Mouse (Mus musculus) CH12.LX (cell line): Measurements from ENCODE around the gene Dnah12. TPM values are rescaled to one million over a fixed set of nuclear protein-coding genes. Genes with fewer than 3 reads are reported as not detected.
A peak's percentile ranks its signal among the peaks of the same experiment; 100 is the strongest.

Experiments
- DNase-seq: peaks from one replicate; pipeline ENCODE4 v3.0.0-alpha.2; 2013; ENCODE audit errors: extremely low read depth
- H3K27ac ChIP-seq: 2 replicates; pipeline ENCODE4 v1.5.1; 2012; ENCODE audit warnings: low read depth, mild to moderate bottlenecking, control low read depth, moderate library complexity; ENCODE audit not compliant: insufficient read depth
- H3K27me3 ChIP-seq: replicated peaks from 2 replicates; pipeline ENCODE3; 2012; ENCODE audit warnings: inconsistent platforms
- H3K36me3 ChIP-seq, 2 experiments: replicated peaks in 1 of 2; 2 replicates each; pipeline versions ENCODE3 to v1.6.1; 2012; ENCODE audit warnings: inconsistent platforms in 1 of 2, low read length in 1 of 2, mild to moderate bottlenecking in 1 of 2, mixed read lengths in 1 of 2, moderate library complexity in 1 of 2; ENCODE audit not compliant: control insufficient read depth in 1 of 2, insufficient read depth in 1 of 2
- H3K4me1 ChIP-seq, 2 experiments: 2 replicates each; pipeline ENCODE4 v1.6.1; 2012; ENCODE audit warnings: inconsistent platforms in 1 of 2, moderate library complexity in 1 of 2; ENCODE audit not compliant: insufficient read depth in 2 of 2, control insufficient read depth in 1 of 2
- H3K4me2 ChIP-seq: 2 replicates; pipeline ENCODE4 v1.6.1; 2012; ENCODE audit warnings: low read depth, mild to moderate bottlenecking, control low read depth; ENCODE audit not compliant: poor library complexity, insufficient read depth, severe bottlenecking
- H3K4me3 ChIP-seq, 3 experiments: fragments of 150-350 bp in 1 of 3; sonication (generic) in 1 of 3; replicated peaks in 1 of 3; 2 replicates each; pipeline versions ENCODE3 to v1.5.1; 2011 to 2012; ENCODE audit warnings: low read depth in 2 of 3, low read length in 2 of 3, mild to moderate bottlenecking in 2 of 3, moderate library complexity in 2 of 3, control low read depth in 1 of 3, improper control_type of control experiment in 1 of 3, inconsistent platforms in 1 of 3, mixed read lengths in 1 of 3; ENCODE audit not compliant: poor library complexity in 1 of 3
- H3K79me2 ChIP-seq: replicated peaks from 2 replicates; pipeline ENCODE4 v1.6.1; 2012; ENCODE audit warnings: mild to moderate bottlenecking, moderate library complexity; ENCODE audit not compliant: control insufficient read depth, poor library complexity, insufficient read depth, severe bottlenecking; ENCODE audit errors: extremely low read depth
- H3K9ac ChIP-seq: 2 replicates; pipeline ENCODE4 v1.6.1; 2012; ENCODE audit warnings: low read depth, mild to moderate bottlenecking, control low read depth, moderate library complexity; ENCODE audit not compliant: insufficient read depth
- H3K9me3 ChIP-seq: replicated peaks from 2 replicates; pipeline ENCODE3; 2012; ENCODE audit warnings: low read length, inconsistent platforms, mixed read lengths
- BHLHE40 ChIP-seq: IDR thresholded peaks from 2 replicates; pipeline ENCODE4 v1.6.1; 2011; ENCODE audit warnings: mild to moderate bottlenecking, low read depth, low read length, improper control_type of control experiment
- EP300 ChIP-seq: IDR thresholded peaks from 2 replicates; pipeline ENCODE4 v1.6.1; 2011; ENCODE audit warnings: low read length, improper control_type of control experiment
- JUND ChIP-seq: conservative IDR thresholded peaks from 2 replicates; pipeline ENCODE4 v1.6.1; 2011; ENCODE audit warnings: low read depth, low read length, improper control_type of control experiment
- MAFK ChIP-seq: IDR thresholded peaks from 2 replicates; pipeline ENCODE4 v1.6.1; 2011; ENCODE audit warnings: low read length, improper control_type of control experiment; ENCODE audit not compliant: insufficient replicate concordance
- MXI1 ChIP-seq: IDR thresholded peaks from 2 replicates; pipeline ENCODE4 v1.6.1; 2011; ENCODE audit warnings: mild to moderate bottlenecking, low read depth, low read length, improper control_type of control experiment
- PAX5 ChIP-seq: IDR thresholded peaks from 2 replicates; pipeline ENCODE4 v1.6.1; 2012; ENCODE audit warnings: low read length, inconsistent platforms, mixed read lengths
- POLR2A ChIP-seq: IDR thresholded peaks from 2 replicates; pipeline ENCODE4 v1.6.1; 2011; ENCODE audit warnings: low read depth, mild to moderate bottlenecking, improper control_type of control experiment, low read length
- POLR2AphosphoS2 ChIP-seq: IDR thresholded peaks from 2 replicates; pipeline ENCODE4 v1.6.1; 2011; ENCODE audit warnings: low read depth, low read length, improper control_type of control experiment
- SIN3A ChIP-seq: IDR thresholded peaks from 2 replicates; pipeline ENCODE4 v1.6.1; 2012; ENCODE audit warnings: low read length, improper control_type of control experiment, inconsistent platforms
- SMC3 ChIP-seq: IDR thresholded peaks from 2 replicates; pipeline ENCODE4 v1.6.1; 2011; ENCODE audit warnings: low read depth, low read length, improper control_type of control experiment
- TBP ChIP-seq: conservative IDR thresholded peaks from 2 replicates; pipeline ENCODE4 v1.6.1; 2011; ENCODE audit warnings: low read depth, low read length, improper control_type of control experiment
- UBTF ChIP-seq: IDR thresholded peaks from 2 replicates; pipeline ENCODE4 v1.6.1; 2012; ENCODE audit warnings: low read depth, mild to moderate bottlenecking, inconsistent platforms, low read length, improper control_type of control experiment, moderate library complexity
- ZKSCAN1 ChIP-seq: IDR thresholded peaks from 2 replicates; pipeline ENCODE4 v1.6.1; 2012; ENCODE audit warnings: low read depth, inconsistent platforms, low read length, improper control_type of control experiment, borderline replicate concordance
- ZNF384 ChIP-seq: IDR thresholded peaks from 2 replicates; pipeline ENCODE4 v1.6.1; 2012; ENCODE audit warnings: low read depth, low read length, improper control_type of control experiment, inconsistent platforms
- dilution Hi-C: fragments of 300-500 bp; cut with MboI; formaldehyde crosslinking; loops from 2 replicates; pipeline ENCODE4 v1.14.3; 2020; ENCODE audit warnings: low sequenced_read_pairs; ENCODE audit not compliant: extremely low pct_unique_long_range_greater_than_20kb, extremely low pct_ligation_motif_present
- in situ Hi-C: fragments of 300-500 bp; cut with MboI; formaldehyde crosslinking; loops from 3 replicates; pipeline ENCODE4 v1.14.3; 2019; ENCODE audit warnings: low sequenced_read_pairs, low pct_ligation_motif_present, low pct_unique_long_range_greater_than_20kb, mixed read lengths
- polyA plus RNA-seq: library from polyadenylated mRNA; unstranded; fragments of >175 nt; gene quantifications from 2 replicates; pipeline ENCODE4 v1.2.1, GENCODE M21; 2012; ENCODE audit warnings: low read depth; ENCODE audit not compliant: insufficient read length
- total RNA-seq, 2 experiments: library from RNA; depleted of rRNA; stranded (reverse); fragments of 300-350 nt in 1 of 2; fragments of >200 nt in 1 of 2; gene quantifications; 2 replicates each; pipeline ENCODE4 v1.2.3; 2012 to 2014

The Dnah12 gene
- total and polyA plus RNA-seq, 3 experiments = 0.04 to 0.13 (median 0.04) TPM

- Histone ChIP-seq H3K79me2 (no peaks in the 10 kb centered on the region), H3K9me3 (no peaks in the 10 kb centered on the region), H3K36me3 (no peaks in the 10 kb centered on the region), H3K9ac (no peak overlapping the region), H3K27ac (no peak overlapping the region), H3K27me3 (no peaks in the 10 kb centered on the region), H3K4me3 (no peak overlapping the region), H3K4me1 (peaks cover 6 to 8% of the 10 kb centered on the region in 2 experiments; a peak in 3 of 4 replicates), H3K4me2 (no peak overlapping the region)
- DNase-seq = no peak
- in situ Hi-C loops (no loop called here), dilution Hi-C loops (no loop called here)
- TF ChIP-seq MXI1 = no peak
- no peak for TF ChIP-seq SIN3A
- TF ChIP-seq ZKSCAN1 = no peak
- TF ChIP-seq MAFK = peak; percentile 85
- no peak for TF ChIP-seq BHLHE40
- no peak for TF ChIP-seq EP300
- TF ChIP-seq PAX5 = no peak
Observed at GRCm38 (mm10) chr14:26878756-26879155, 185.7 kb downstream of the Dnah12 start.

DNA sequence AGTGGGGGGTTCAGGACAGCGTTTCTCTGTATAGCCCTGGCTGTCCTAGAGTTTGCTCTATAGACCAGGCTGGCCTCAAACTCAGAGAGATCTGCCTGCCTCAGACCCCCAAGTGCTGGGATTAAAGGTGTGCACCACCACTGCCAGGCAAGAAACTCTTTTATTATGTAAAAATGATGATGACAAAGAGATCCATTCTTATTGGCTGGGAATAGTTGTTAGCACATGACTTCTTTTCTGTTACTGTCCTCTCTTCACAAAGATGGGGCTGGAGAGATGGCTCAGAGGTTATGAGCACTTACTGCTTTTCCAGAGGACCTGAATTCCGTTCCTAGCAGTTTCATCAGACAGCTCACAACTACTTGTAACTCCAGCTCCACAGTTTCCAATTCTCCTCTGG lies 186.9 kb downstream of the Dnah12 start:
- H3K9me3 ChIP-seq = no peaks in the 10 kb centered on the region
- TF ChIP-seq ZKSCAN1 (no peak), EP300 (no peak), JUND (no peak), TBP (no peak), UBTF (no peak)
- DNase-seq = no peak
- no peaks in the 10 kb centered on the region for H3K79me2 ChIP-seq
- H3K4me2 ChIP-seq = no peak overlapping the region
- no peak overlapping the region for H3K27ac ChIP-seq
- H3K4me3 ChIP-seq = no peak overlapping the region
- H3K9ac ChIP-seq = no peak overlapping the region
- dilution Hi-C loops = no loop called here
- in situ Hi-C loops = no loop called here
- H3K4me1 ChIP-seq = peaks cover 6 to 8% of the 10 kb centered on the region in 2 experiments; a peak in 3 of 4 replicates
- H3K27me3 ChIP-seq = no peaks in the 10 kb centered on the region
- no peaks in the 10 kb centered on the region for H3K36me3 ChIP-seq

- Histone ChIP-seq H3K9me3 (no peaks in the 10 kb centered on the region), H3K27ac (no peak overlapping the region), H3K27me3 (no peaks in the 10 kb centered on the region), H3K4me3 (no peak overlapping the region), H3K9ac (no peak overlapping the region), H3K36me3 (no peaks in the 10 kb centered on the region), H3K4me2 (no peak overlapping the region), H3K4me1 (peaks cover 6 to 8% of the 10 kb centered on the region in 2 experiments; a peak in 3 of 4 replicates), H3K79me2 (no peaks in the 10 kb centered on the region)
- dilution Hi-C loops (no loop called here), in situ Hi-C loops (no loop called here)
- TF ChIP-seq ZNF384 (no peak), POLR2A (no peak), POLR2AphosphoS2 (no peak), SMC3 (no peak)
- DNase-seq = no peak
Observed at GRCm38 (mm10) chr14:26881700-26882099, 188.6 kb downstream of the Dnah12 start.
